Mouse (Mus musculus): ENCODE data around the gene Plxnb2. TPM values are rescaled to one million over a fixed set of nuclear protein-coding genes. Genes with fewer than 3 reads are reported as not detected.

Gene Plxnb2
- polyA plus RNA-seq (2012) = 0.01 TPM in 1 of 2 replicates, not detected in the other

DNA sequence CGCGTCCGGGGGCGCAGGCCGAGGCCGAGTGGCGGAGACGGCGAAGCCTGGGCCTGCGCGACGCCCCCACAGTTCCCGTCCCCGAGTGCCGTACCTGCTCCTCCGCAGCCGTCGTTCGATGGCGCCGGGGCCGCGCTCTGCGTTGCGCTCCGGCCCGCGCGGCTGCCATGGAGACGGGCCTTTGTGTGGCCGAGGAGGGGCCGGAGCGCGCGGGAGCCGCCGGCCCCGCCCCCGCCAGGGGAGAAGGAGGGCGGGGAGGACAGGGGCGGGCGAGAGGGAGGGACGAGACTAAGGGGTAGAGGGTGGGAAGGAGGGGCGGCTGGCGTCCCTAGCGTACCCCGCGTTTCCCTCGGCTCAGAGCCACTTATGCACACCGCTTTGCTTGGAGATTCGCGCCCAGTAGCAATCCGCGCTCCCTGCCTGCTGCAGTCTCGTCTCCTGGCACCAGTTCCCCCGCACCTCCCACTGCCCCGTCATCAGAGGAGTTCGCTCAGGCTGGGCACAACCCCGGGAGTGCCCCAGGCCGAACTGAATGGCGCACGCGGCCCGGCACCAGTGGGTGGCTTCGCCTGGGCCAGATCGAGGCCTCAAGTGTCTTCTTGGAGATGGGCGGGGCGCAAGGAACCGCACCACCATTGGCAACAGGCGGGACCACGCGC lies at the start of gene Plxnb2:
Gene Plxnb2, minus strand, starts transcription at position 218 of the 659 bp plus-strand sequence.
- no peak for TF ChIP-seq GATA1 (IDR thresholded peaks at IDR 0.05; ENCODE audit: low read length)

DNA sequence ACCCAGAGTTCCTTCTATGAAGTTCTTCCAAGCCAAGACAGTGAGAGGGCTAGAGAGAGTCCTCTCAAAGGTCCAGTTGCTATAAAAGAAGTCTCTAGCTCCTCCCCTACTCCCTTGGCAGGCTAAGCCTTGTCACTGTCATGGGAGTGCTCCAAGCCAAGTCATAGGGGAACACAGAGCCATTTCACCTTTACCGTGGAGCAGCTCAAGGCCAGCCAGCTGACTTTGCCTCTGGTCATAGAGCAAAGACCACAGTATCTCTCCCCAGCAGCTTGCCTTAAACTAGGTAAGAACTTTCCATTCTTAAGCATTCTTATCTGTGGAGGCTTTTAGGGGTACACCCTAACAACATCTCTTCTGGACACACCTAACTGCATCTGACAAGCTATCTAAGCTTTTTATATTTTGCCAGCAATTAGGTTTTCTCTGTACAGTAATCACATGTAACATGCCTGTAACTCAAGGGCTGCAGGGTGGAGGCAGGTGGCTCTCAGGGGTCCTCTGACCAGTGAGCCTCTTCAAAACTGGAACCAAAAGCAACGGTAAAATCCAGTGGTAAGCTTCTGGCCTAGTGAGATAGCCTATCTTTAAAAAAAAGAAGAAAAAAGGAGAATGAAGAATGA lies 35.1 kb upstream of the Plxnb2 start:
- peak; percentile 89 for TF ChIP-seq GATA1 (IDR thresholded peaks at IDR 0.05; ENCODE audit: low read length)

DNA sequence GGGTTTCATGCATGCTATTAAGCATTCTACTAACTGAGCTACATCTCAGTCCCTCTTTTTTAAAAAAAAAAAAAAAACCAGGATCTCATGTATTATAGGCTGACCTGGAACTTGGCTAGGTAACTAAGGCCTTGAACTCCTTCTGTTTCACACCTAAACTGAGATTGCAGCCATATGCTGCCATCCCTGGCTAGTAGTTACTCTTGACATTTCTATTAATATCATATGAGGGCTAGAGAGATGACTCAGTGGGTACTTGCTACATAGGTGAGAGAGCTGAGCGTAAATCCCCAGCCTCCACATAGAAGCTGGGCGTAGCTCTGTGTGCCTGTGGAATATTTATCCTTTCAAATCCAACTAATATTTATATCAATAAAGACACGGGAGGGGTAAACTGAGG lies 34.4 kb upstream of the Plxnb2 start:
- no peak for TF ChIP-seq GATA1 (IDR thresholded peaks at IDR 0.05; ENCODE audit: low read length)

DNA sequence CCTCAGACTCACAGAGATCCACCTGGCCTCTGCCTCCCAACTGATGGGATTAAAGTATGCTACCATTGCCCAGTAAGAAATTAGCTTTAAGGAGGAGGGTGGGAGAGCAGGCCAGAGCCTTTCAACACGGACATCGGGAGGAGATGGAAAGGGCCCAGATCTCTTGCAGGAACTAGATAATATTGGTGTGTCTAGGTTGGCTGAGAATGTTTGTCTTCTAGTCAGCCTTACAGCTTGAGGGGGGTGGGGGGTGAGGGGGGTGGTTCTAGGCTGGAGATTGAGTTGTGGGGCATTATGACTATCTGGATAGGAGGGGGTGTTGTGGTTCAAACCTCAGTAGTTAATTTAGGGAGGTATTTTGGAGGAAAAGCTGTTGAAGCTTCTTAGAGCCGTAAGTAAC lies 32.9 kb upstream of the Plxnb2 start:
- no peak for TF ChIP-seq GATA1 (IDR thresholded peaks at IDR 0.05; ENCODE audit: low read length)

DNA sequence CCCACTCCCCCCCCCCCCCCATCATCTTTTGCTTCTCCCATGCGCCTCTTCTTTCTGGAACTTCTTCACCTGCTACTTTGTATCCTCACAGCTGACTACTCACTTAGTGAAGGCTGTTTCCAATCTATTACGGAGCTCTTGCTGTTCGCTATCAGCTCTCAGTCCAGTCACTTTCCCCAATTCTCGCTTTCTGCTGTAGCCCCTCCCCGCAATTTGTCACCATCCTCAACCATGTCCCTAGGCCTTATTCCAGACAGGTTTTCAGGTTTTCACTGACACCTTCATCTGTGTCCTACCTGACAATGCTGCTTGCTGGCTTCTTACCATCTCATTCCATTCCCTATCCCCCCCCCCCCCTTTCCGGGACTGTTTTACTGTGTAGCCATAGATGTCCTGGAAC lies 31.9 kb upstream of the Plxnb2 start:
- no peak for TF ChIP-seq GATA1 (IDR thresholded peaks at IDR 0.05; ENCODE audit: low read length)

DNA sequence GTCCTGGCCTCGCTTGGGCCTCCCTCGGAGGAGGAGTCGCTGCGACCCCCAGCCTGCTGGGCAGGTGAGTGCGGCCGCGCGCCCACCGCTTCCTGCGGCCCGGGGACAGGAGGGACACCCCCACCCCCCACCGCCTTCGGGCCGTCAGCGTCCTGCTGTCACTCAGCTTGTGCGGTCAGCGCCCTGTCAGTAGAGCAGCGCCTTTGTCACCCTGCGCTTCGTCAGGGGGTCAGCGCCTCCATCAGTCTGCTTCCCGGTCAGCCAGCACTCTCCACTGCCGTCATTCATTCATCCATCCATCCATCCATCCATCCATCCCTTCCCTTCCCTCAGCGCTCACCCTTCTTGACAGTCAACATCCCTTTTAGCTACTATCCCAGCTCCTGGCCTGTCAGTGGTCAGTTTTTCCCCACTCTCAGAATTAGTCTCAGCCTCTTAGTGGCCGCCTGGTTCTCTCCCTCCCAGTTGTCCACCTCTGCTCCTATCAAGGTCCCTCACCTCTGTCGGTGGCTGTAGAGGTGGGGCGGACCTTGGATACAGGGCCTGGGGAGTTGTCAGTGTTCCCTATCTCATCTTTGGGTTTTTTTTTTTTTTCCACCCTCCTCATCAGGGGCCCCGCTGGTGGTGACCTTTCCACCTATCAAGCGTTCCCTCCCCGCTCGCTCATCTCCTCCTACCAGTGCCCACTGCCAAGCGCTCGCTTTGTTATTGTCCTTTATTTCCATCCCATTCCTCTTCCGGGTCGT lies 31.3 kb upstream of the Plxnb2 start:
- TF ChIP-seq GATA1 (IDR thresholded peaks at IDR 0.05; ENCODE audit: low read length) = no peak

DNA sequence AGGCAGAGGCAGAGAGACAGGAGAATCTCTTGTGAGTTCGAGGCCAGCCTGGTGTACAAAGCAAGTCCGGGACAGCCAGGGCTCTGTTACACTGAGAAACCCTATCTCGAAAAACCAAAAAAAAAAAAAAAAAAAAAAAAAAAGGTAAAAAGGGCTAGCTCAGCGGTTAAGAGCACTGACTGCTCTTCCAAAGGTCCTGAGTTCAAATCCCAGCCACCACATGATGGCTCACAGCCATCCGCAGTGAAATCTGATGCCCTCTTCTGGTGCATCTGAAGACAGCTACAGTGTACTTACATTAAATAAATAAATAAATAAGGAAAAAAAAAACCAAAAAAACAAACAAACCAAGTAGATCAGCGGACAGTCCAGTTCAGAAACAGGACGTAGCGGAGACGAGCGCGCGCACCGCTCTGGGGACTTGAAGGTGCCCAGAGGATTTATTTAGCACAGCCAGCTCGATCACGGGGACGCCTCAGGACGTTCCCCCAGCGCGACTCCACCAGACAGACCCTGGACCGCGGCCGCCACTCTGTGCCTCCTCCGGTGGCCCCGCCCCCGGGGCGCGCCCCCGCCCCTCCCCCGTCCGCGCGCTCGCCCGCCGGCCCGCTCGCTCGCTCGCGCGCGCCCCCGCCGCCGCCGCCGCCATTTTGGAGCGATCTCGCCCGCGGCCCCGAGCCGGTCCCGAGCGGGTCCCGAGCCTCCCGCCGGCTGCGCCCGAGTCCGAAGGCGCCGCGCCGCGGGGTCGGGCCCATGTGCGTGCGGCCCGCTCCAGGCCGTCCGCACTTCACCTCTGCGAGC lies 30.5 kb upstream of the Plxnb2 start, which contains the start of gene Ppp6r2:
Gene Ppp6r2, plus strand, starts transcription at position 639 of the 801 bp plus-strand sequence.
- no peak for TF ChIP-seq GATA1 (IDR thresholded peaks at IDR 0.05; ENCODE audit: low read length)

DNA sequence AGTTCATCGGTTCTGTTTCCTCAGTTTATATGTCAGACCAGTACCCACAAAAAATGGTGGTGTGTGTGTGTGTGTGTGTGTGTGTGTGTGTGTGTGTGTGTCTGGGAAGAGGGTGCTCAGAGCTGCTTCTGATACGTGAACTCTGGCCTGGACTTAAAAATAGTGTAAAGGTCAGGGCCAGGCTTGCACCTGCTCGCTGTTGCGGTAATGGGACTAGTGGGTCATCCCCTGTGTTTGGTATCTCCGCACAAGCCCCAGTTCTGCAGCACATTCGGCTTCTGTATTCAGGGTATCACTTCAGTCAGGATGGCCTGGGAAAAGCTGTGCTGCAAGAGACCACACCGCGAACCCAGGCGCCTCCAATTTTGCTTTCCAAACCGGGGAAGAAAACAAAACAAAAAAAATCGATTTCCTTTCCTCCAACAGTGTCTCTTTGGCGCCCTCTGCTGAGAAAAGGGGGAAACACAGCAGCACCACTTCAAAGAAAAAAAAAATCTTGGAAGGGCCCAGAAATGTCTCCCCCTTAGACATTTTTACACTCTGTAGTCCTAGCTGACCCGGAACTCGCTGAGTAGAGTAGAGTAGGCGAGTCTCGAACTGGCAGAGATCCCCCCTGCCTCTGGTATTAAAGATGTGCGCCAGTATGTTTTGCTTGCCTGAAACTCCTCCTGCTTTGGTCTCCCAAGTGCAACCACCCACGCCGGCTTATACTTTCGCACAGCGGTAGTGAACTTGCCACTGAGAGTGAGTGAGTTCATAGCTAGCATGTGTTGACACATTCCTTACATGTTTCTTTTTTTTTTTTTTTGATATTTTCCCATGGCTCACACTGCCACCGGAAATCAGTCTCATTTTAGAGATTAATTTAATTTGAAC lies 29.5 kb upstream of the Plxnb2 start:
- no peak for TF ChIP-seq GATA1 (IDR thresholded peaks at IDR 0.05; ENCODE audit: low read length)

DNA sequence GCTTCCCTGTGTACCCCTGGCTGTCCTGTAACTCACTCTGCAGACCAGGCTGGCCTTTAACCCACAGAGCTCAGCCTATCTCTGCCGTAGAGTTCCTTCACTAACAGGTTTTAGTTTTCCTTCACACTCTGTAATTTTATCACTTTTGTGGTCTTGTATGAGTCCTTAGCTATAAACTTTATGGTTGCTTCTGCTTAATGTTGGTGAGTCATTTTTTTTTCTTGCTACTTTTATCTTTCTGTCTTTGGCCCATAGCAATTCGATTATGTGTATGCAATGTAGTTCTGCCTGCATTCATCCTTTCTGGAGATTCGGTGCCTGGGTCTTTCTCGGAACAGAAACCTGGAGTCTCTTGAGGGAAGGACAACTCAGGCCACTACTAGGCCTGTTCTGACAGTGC lies 26.9 kb upstream of the Plxnb2 start:
- TF ChIP-seq GATA1 (IDR thresholded peaks at IDR 0.05; ENCODE audit: low read length) = no peak

DNA sequence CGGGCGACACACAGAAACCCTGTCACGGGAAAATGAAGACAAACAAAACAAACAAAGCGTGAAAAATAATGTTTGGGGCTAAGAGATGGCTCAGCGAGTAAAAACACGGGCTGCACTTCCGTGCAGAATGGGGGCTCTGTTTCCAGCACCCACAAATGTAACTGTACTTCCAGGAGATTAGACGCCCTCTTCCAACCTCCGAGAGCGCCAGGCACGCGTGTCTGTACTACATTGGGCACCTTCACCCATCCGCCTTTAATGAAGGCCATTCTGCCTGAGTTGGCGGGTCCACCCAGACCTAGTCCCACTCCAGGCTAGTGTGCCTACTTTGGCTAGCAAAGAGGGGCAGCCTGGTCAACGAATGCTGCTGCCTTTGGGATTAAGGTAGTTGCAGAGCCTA lies 16.5 kb upstream of the Plxnb2 start:
- no peak for TF ChIP-seq GATA1 (IDR thresholded peaks at IDR 0.05; ENCODE audit: low read length)

DNA sequence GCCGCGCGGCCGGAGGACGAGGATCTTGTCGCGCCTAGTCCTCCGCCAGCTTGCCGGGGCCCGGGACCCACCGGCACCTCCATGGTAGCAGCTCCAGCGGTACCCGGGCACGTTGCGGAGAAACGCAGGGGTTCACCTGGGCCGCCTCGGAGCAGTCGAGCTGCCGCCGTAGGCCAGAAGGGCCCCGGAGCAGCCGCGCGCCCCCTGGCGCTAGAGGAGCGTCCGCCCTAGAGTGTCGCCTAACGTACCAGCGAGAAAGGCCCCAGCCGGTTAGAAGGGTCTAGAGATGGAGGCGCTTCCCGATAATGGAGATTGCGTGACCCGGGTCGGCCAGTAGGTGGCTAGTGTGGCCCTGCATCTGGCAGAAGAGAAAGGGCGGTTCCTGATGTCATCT lies 15.7 kb upstream of the Plxnb2 start, which contains the start of gene Dennd6b:
Gene Dennd6b, minus strand, starts transcription at position 184 of the 394 bp plus-strand sequence.
- no peak for TF ChIP-seq GATA1 (IDR thresholded peaks at IDR 0.05; ENCODE audit: low read length)

DNA sequence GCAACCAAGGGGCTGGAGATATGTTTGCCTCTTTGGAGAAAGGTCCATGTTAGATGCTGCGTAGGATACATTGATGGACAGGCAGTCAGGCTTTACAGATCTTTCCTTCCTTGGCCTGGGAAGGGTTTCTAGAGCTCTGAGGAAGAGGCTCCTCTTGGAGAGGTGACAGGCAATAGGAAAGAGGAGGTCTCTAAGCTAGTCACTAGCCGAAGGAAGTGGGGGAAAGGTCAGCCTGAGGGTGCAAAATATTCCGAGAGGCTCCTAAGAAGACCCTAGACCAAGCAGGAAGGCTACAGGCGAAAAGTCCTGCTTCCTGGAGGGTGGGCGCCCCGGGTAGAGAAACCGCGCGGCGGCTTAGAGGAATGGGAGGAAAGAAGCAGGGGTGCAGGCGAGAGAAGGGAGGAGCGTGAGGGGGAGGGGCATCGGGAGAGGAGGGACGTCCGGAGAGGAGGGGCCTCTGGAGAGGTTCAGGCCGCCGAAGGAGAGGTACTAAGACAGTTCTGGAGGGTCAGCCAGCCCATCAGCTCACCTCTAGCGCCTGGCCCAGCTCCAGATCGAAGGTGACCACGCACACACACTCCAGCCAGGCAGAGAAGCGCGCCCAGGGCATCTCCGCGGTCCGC lies 15.2 kb upstream of the Plxnb2 start:
- no peak for TF ChIP-seq GATA1 (IDR thresholded peaks at IDR 0.05; ENCODE audit: low read length)

DNA sequence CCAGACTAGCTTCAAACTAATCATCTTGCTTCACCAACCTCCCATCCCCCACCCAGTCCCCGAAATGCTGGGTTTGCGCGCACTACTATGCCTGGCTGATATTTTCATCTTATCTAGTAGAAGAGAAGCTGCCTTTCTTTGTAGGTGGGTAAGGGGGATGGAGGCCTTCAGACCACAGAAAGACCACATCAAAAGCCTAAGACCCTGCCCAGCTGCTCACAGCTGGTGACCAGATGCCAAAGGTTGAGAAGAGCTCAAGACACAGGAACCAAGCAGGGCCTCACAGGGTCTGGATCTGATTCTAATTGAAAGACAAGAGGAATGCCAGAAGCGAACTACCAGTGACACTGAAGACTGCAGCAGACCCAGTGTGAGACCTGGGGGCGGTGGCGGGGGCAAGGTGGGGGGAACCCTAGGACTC lies 14.7 kb upstream of the Plxnb2 start:
- TF ChIP-seq GATA1 (IDR thresholded peaks at IDR 0.05; ENCODE audit: low read length) = no peak

DNA sequence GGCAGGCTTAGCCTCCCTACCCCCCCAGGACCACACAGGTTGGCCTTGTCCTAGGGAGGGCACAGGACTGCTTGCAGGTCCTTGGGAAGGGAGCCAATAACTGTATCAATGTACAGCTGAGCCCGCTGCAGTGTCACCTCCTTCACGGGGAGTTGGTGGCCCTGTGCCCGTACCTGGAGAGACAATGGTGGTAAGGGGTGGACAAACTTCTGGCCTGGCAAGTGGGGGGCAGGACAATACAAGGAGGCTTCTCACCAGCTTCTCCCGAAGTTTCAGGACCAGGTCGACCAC lies 4.3 kb upstream of the Plxnb2 start:
- no peak for TF ChIP-seq GATA1 (IDR thresholded peaks at IDR 0.05; ENCODE audit: low read length)
